Mouse (Mus musculus) small intestine, adult 10 weeks (tissue): ENCODE data around the gene Olfr969. TPM values are rescaled to one million over a fixed set of nuclear protein-coding genes. Genes with fewer than 3 reads are reported as not detected.

Experiments used
- polyA plus RNA-seq: library from polyadenylated mRNA; stranded (reverse); fragments of 350-450 nt; fragmentation: Illumina TruSeq; extraction: RNeasy Lipid Tissue Mini Kit (QIAGEN cat#74804); gene quantifications from one replicate; pipeline ENCODE4 v1.2.3, GENCODE M21; 2014; ENCODE audit warnings: low replicate concordance

Olfr969 gene
- polyA plus RNA-seq: not detected

DNA sequence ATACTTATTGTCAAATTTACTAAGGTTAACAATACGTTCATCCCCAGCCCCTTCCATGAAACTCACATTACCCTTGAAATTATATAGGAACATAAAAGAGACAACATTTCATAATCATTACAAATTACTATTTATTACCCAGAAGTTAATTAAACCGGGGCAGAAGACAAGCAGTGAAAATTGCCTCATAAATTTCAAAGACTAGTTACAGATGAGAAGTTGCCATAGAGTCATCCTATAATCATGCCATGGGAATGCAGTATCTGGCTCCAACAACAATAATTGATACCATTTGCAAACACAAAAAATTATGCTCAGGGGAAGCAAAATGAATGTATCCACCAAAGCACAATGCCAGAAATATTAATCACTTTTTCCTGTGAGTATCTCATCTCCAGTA is at the start of gene Olfr969:
Gene Olfr969, plus strand, starts transcription at position 388 of the 400 bp plus-strand sequence.

DNA sequence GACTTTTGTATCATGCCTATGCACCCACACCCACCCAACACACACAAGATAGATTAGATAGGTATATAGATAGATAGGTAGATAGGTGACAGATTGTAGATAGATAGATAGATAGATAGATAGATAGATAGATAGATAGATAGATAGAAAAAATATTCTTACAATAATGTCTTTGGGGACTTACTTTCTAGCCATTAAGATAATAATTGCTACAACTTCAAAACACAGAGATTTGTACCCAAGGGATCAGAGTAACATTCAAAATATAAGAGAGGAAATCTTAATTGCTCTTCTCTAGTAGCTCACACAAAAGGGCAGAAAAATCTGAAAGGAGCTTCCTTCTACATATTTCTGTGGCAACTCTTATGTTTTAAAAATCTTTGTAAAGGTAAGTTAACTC is 44.8 kb upstream of the Olfr969 start, which contains the start of gene Olfr967:
Gene Olfr967, plus strand, starts transcription at position 301 of the 400 bp plus-strand sequence.

DNA sequence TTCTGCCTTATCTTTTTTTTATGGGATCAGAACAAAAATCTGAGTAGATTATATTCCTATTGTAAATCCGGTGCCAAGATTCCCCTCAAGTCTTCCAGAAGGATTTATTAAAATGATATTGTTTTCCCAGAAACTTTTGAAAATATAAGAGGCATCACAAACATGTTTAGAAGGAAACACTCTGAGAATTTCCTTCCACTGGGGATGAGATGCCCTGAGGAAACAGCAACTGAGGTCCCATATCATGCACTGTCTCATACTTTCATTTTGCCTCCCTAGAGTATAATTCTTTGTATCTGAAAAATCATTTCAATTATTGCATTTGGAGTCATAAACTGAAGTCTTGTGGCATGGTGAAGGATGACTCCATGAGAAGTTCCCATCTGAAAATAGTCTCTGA is 7.6 kb upstream of the Olfr969 start, which contains the start of gene Olfr968:
Gene Olfr968, minus strand, starts transcription at position 101 of the 400 bp plus-strand sequence.

GRCm38 (mm10) chr9:39808560-39808959 is 17.8 kb downstream of the Olfr969 start, which contains the start of gene Olfr970:
TSS of gene Olfr970 (plus strand) at chr9:39808860.

GRCm38 (mm10) chr9:39836576-39836975 is 45.8 kb downstream of the Olfr969 start, which contains the start of gene Olfr971:
TSS of gene Olfr971 (plus strand) at chr9:39836876.

Other genes starting within 250 kb of the Olfr969 start
- not detected for gene Olfr958, start 236.9 kb upstream of the Olfr969 start, polyA plus RNA-seq
- gene Olfr959, start 215.4 kb upstream of the Olfr969 start, polyA plus RNA-seq: not detected
- gene AW551984, start 186.5 kb upstream of the Olfr969 start, polyA plus RNA-seq: 1.5 TPM
- gene Olfr148, start 180.3 kb upstream of the Olfr969 start, polyA plus RNA-seq: not detected
- gene Olfr960, start 169.6 kb upstream of the Olfr969 start, polyA plus RNA-seq: not detected
- gene Olfr961, start 145.9 kb upstream of the Olfr969 start, polyA plus RNA-seq: not detected
- gene Olfr963, start 123.7 kb upstream of the Olfr969 start, polyA plus RNA-seq: not detected
- not detected for gene Olfr149, start 83.8 kb upstream of the Olfr969 start, polyA plus RNA-seq
- not detected for gene Olfr965, start 79.6 kb upstream of the Olfr969 start, polyA plus RNA-seq
- gene Olfr150, start 60.0 kb upstream of the Olfr969 start, polyA plus RNA-seq: not detected
- not detected for gene Olfr967, start 44.7 kb upstream of the Olfr969 start, polyA plus RNA-seq
- not detected for gene Olfr968, start 7.7 kb upstream of the Olfr969 start, polyA plus RNA-seq
- gene Olfr970, start 17.9 kb downstream of the Olfr969 start, polyA plus RNA-seq: not detected
- gene Olfr971, start 45.9 kb downstream of the Olfr969 start, polyA plus RNA-seq: not detected
- gene Olfr972, start 75.5 kb downstream of the Olfr969 start, polyA plus RNA-seq: not detected
- gene Olfr229, start 116.4 kb downstream of the Olfr969 start, polyA plus RNA-seq: not detected
- not detected for gene Olfr974, start 146.6 kb downstream of the Olfr969 start, polyA plus RNA-seq
- gene Olfr975, start 161.1 kb downstream of the Olfr969 start, polyA plus RNA-seq: not detected
- gene Olfr976, start 170.2 kb downstream of the Olfr969 start, polyA plus RNA-seq: not detected
- gene Olfr978, start 201.2 kb downstream of the Olfr969 start, polyA plus RNA-seq: not detected
- not detected for gene Olfr979, start 212.5 kb downstream of the Olfr969 start, polyA plus RNA-seq
- gene Olfr980, start 218.6 kb downstream of the Olfr969 start, polyA plus RNA-seq: not detected
- gene Olfr981, start 230.5 kb downstream of the Olfr969 start, polyA plus RNA-seq: not detected